Mouse (Mus musculus) bone marrow, adult 2 months (tissue): ENCODE data around the gene Far1.

Source experiments
- CTCF ChIP-seq: fragments of 200-500 bp; IDR thresholded peaks from 2 replicates; pipeline ENCODE4 v1.5.1; 2011; ENCODE audit warnings: low read length, control low read depth; ENCODE audit not compliant: control insufficient read depth, insufficient read depth
- POLR2A ChIP-seq: fragments of 200-500 bp; IDR thresholded peaks from 2 replicates; pipeline ENCODE4 v1.6.1; 2011; ENCODE audit warnings: low read depth, mild to moderate bottlenecking, control low read depth, low read length, borderline replicate concordance; ENCODE audit not compliant: control insufficient read depth

GRCm38 (mm10) chr7:113513963-113514649, 472 bp downstream of the Far1 start:
- TF ChIP-seq CTCF (no peak), POLR2A (no peak)
